Mouse (Mus musculus) ES-E14 (cell line): Measurements from ENCODE around the gene Bad. TPM values are rescaled to one million over a fixed set of nuclear protein-coding genes. Genes with fewer than 3 reads are reported as not detected.

Experiments
- DNase-seq: peaks from one replicate; pipeline ENCODE4 v3.0.0-alpha.2; 2013; ENCODE audit warnings: low read depth, low spot score
- H3K27ac ChIP-seq: 2 replicates; pipeline ENCODE4 v1.5.1; 2012; ENCODE audit warnings: low read depth, mild to moderate bottlenecking, low read length, moderate library complexity, mixed read lengths; ENCODE audit not compliant: poor library complexity, insufficient read depth, severe bottlenecking
- H3K36me3 ChIP-seq: 2 replicates; pipeline ENCODE4 v1.6.1; 2012; ENCODE audit warnings: mild to moderate bottlenecking, low read length, moderate library complexity, mixed read lengths; ENCODE audit not compliant: control insufficient read depth, poor library complexity, insufficient read depth, severe bottlenecking
- H3K4me1 ChIP-seq, 2 experiments: fragments of 150-350 bp in 1 of 2; sonication (generic) in 1 of 2; 2 replicates each; pipeline ENCODE4 v1.6.1; 2012; ENCODE audit warnings: low read length in 2 of 2, mild to moderate bottlenecking in 1 of 2, mixed read lengths in 1 of 2; ENCODE audit not compliant: control insufficient read depth in 2 of 2, insufficient read depth in 2 of 2, poor library complexity in 1 of 2
- H3K4me3 ChIP-seq, 2 experiments: fragments of 150-350 bp in 1 of 2; sonication (generic) in 1 of 2; 2 replicates each; pipeline ENCODE4 v1.5.1; 2012; ENCODE audit warnings: low read length in 2 of 2, low read depth in 1 of 2, mild to moderate bottlenecking in 1 of 2, mixed read lengths in 1 of 2; ENCODE audit not compliant: insufficient read depth in 1 of 2, poor library complexity in 1 of 2, severe bottlenecking in 1 of 2
- H3K9ac ChIP-seq: 2 replicates; pipeline ENCODE4 v1.6.1; 2012; ENCODE audit warnings: low read depth, mild to moderate bottlenecking, low read length, mixed read lengths; ENCODE audit not compliant: poor library complexity, insufficient read depth, severe bottlenecking
- H3K9me3 ChIP-seq: fragments of 150-350 bp; sonication (generic); 2 replicates; pipeline ENCODE4 v1.6.1; 2012; ENCODE audit warnings: low read depth, mild to moderate bottlenecking, low read length; ENCODE audit not compliant: control insufficient read depth, insufficient read depth
- CHD2 ChIP-seq: IDR thresholded peaks from 2 replicates; pipeline ENCODE4 v1.6.1; 2014; ENCODE audit warnings: mild to moderate bottlenecking, low read depth, low read length, inconsistent platforms
- HCFC1 ChIP-seq: IDR thresholded peaks from 2 replicates; pipeline ENCODE4 v1.6.1; 2012; ENCODE audit warnings: low read length, inconsistent platforms, borderline replicate concordance; ENCODE audit not compliant: insufficient read depth
- MAFK ChIP-seq: IDR thresholded peaks from 2 replicates; pipeline ENCODE4 v1.6.1; 2014; ENCODE audit warnings: mild to moderate bottlenecking, low read depth, low read length, inconsistent platforms; ENCODE audit not compliant: insufficient read depth
- ZC3H11A ChIP-seq: IDR thresholded peaks from 2 replicates; pipeline ENCODE4 v1.6.1; 2012; ENCODE audit warnings: low read depth, mild to moderate bottlenecking, inconsistent platforms, low read length, borderline replicate concordance
- ZNF384 ChIP-seq: IDR thresholded peaks from 2 replicates; pipeline ENCODE4 v1.6.1; 2012; ENCODE audit warnings: low read depth, low read length, inconsistent platforms
- in situ Hi-C, 2 experiments: fragments of 600-800 bp; cut with MboI; formaldehyde crosslinking; loops; one replicate each; pipeline ENCODE4 v1.15.1; 2025; ENCODE audit warnings: low sequenced_read_pairs in 2 of 2, inconsistent platforms in 1 of 2; ENCODE audit not compliant: unreplicated experiment in 2 of 2
- total RNA-seq: library from RNA; depleted of rRNA; stranded (reverse); fragments of 300-350 nt; gene quantifications from 2 replicates; pipeline ENCODE4 v1.2.3, GENCODE M21; 2012

Gene Bad
- total RNA-seq, 1 experiment: 22.9 TPM

DNA sequence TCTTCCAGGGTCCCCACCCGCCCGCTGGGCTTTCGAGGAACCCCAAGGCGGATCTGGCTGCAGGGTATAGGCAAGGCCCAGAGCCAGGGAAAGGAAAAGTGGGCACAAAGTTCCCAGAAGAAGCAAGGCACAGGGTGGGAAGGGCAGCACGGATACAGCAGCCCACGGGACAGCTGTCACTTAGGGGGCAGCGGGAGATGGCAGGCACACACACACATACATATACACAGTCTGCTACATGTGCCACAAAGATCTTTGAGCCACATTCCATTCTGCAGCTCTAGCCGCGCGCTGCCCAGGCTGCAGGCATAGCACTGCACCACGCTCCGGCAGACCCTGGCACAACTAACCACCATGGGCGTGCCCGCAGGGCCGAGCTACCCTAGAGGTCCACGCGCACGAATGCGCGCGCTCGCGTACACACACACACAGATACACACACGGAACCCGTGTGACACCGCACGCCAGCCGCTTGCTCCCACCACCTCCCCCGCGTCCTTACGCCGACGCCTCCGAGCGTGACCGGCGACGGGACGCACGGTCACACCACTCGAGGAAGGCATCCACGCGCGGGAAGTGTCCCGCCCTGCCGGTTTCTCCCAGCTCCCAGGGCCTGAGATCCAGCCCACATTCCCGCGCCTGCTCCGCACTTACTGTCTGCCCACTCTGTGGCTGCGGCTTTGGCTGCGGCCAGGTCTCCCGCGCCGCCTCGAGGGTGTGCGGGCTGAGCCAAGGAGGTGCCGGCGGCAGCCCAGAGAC lies 8.0 kb upstream of the Bad start:
- no peaks in the 10 kb centered on the region for H3K36me3 ChIP-seq
- in situ Hi-C loops: no loop called here
- peaks cover 3 to 26% of the 10 kb centered on the region in 2 experiments for H3K4me1 ChIP-seq
- no peak for TF ChIP-seq ZNF384
- no peak for TF ChIP-seq CHD2
- no peak for TF ChIP-seq ZC3H11A
- no peak for TF ChIP-seq HCFC1
- no peak for TF ChIP-seq MAFK
- DNase-seq: no peak
- peak overlapping the region; percentile 46 for H3K9ac ChIP-seq
- no peaks in the 10 kb centered on the region for H3K9me3 ChIP-seq
- no peak overlapping the region for H3K27ac ChIP-seq
- H3K4me3 ChIP-seq: peak overlapping the region; percentile 58 to 67

DNA sequence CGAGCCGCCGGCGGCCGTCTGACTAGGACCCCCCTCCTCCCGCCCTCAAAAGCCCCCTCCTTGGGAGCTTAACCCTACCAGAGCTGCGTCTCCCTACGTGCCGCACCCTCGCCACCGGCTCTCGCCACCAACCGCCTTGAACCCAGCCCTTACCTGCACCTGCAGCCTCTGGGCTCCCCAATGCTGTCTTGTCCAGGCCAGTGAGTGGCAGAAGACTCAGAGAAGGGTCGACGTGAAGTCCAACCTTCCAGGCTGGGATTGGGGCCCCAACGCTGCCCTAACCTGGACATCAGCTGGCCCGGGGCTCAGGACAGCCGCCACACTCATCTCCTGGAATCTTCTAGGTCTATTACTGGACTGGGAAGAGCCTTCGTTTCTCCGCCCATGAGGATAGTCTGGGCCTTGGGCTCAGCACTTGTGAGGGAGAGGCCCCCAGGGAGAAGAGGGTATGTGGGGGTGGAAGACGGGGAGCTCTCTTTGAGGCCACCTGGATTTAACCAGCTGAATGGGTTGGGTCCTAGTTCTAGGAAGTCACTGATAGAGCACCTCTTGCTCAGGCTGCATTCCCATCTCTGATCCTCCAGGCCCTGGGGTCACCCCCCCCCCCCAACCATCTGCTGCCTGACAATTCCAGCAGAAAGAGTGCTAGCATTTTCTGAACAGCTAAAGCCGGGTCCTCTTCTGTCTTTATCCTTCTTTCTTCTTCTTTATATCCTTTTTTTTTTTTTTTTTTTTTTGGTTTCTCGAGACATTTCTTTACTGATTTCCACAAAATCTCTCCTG lies 7.3 kb upstream of the Bad start, which contains the start of gene Kcnk4:
TSS of gene Kcnk4 (minus strand) at position 321 of the 783 bp plus-strand sequence.
- Histone ChIP-seq H3K36me3 (no peaks in the 10 kb centered on the region), H3K27ac (no peak within 1 kb of the TSS), H3K4me1 (peaks cover 3 to 26% of the 10 kb centered on the region in 2 experiments), H3K9me3 (no peaks in the 10 kb centered on the region), H3K9ac (peak within 1 kb of the TSS; percentile 46), H3K4me3 (peak within 1 kb of the TSS; percentile 58 to 67)
- TF ChIP-seq ZC3H11A (no peak), CHD2 (no peak), MAFK (no peak)
- in situ Hi-C loops: no loop called here
- DNase-seq: no peak

DNA sequence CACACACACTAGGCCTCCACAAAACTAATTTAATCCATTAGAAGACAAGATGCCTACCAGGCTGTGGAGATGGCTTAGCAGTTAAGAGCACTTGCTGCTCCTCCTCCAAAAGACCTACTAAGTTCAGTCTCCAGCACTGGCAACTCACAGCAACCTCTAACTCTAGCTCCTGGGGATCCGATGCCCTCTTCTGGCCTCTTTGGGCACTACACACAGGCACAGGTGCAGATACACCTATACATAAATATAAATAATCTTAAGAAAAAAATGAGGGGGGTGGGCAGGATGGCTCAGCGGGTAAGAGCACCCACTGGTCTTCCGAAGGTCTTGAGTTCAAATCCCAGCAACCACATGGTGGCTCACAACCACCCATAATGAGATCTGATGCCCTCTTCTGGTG lies 5.4 kb upstream of the Bad start:
- Histone ChIP-seq H3K9me3 (no peaks in the 10 kb centered on the region), H3K4me1 (peaks cover 2 to 21% of the 10 kb centered on the region in 2 experiments; a peak in 3 of 4 replicates), H3K36me3 (no peaks in the 10 kb centered on the region), H3K4me3 (no peak overlapping the region), H3K27ac (no peak overlapping the region), H3K9ac (no peak overlapping the region)
- in situ Hi-C loops: no loop called here
- DNase-seq: no peak
- TF ChIP-seq ZC3H11A (no peak), ZNF384 (no peak), CHD2 (no peak), HCFC1 (no peak), MAFK (no peak)

GRCm38 (mm10) chr19:6937541-6938465 lies 3.9 kb upstream of the Bad start:
- no peak for DNase-seq
- H3K9me3 ChIP-seq: no peaks in the 10 kb centered on the region
- TF ChIP-seq ZC3H11A (no peak), CHD2 (no peak), HCFC1 (no peak), ZNF384 (no peak), MAFK (no peak)
- in situ Hi-C loops: no loop called here
- H3K4me1 ChIP-seq: peaks cover 2 to 12% of the 10 kb centered on the region in 2 experiments; a peak in 2 of 4 replicates
- no peaks in the 10 kb centered on the region for H3K36me3 ChIP-seq
- H3K4me3 ChIP-seq: no peak overlapping the region
- no peak overlapping the region for H3K27ac ChIP-seq
- H3K9ac ChIP-seq: no peak overlapping the region
